Mouse (Mus musculus) layer of hippocampus, adult 18-20 months (tissue): ENCODE results near the gene Qtrt1. TPM values are rescaled to one million over a fixed set of nuclear protein-coding genes. Genes with fewer than 3 reads are reported as not detected.

Source experiments
- DNase-seq, 2 experiments: peaks; one replicate each; pipeline ENCODE4 v3.0.0; 2022; ENCODE audit warnings: low spot score in 2 of 2
- long read RNA-seq: library from polyadenylated mRNA; stranded (forward); transcript quantifications from one replicate; pipeline ENCODE4 v2.0.0, GENCODE M21; 2021
- total RNA-seq, 2 experiments: library from RNA; stranded (reverse); gene quantifications; 2 replicates each; pipeline ENCODE4 v1.2.3; 2021

Qtrt1 gene
- 10 to 100 TPM; 26.0 to 36.4 TPM for total RNA-seq
- long read RNA-seq, transcript Qtrt1-201 (10 exons, 1,316 nt): major isoform, 10 of 18 reads
- long read RNA-seq, partial matches to known transcripts: 2 of 18 reads
- long read RNA-seq, other reads (novel, unspliced or antisense): 6 of 18 reads

- peak; percentile 83 to 91 for DNase-seq
These were observed at the start of gene Qtrt1 for GRCm38 (mm10) chr9:21411669-21412550. TSS of gene Qtrt1 (plus strand) at chr9:21411837.

GRCm38 (mm10) chr9:21366541-21367220, 45.0 kb upstream of the Qtrt1 start:
- DNase-seq: peak; percentile 53 to 80

GRCm38 (mm10) chr9:21367357-21368111, 44.1 kb upstream of the Qtrt1 start, which contains the start of gene Ilf3:
TSS of gene Ilf3 (plus strand) at chr9:21367871.
- DNase-seq: peak; percentile 100

- peak; percentile 25 to 76 for DNase-seq
These were observed 43.5 kb upstream of the Qtrt1 start for GRCm38 (mm10) chr9:21368131-21368584.

GRCm38 (mm10) chr9:21369080-21369479, 42.6 kb upstream of the Qtrt1 start:
- DNase-seq: no peak

- DNase-seq: no peak
These were observed 40.8 kb upstream of the Qtrt1 start for GRCm38 (mm10) chr9:21370876-21371275.

GRCm38 (mm10) chr9:21372508-21372907, 39.1 kb upstream of the Qtrt1 start:
- DNase-seq: no peak

GRCm38 (mm10) chr9:21379195-21379594, 32.4 kb upstream of the Qtrt1 start:
- DNase-seq: no peak

GRCm38 (mm10) chr9:21380868-21381267, 30.8 kb upstream of the Qtrt1 start:
- peak in 1 of 2 experiments; percentile 60 for DNase-seq

- DNase-seq: no peak
These were observed 27.7 kb upstream of the Qtrt1 start for GRCm38 (mm10) chr9:21383966-21384365.

- DNase-seq: no peak
These were observed 18.9 kb upstream of the Qtrt1 start for GRCm38 (mm10) chr9:21392646-21393175.

- DNase-seq: no peak
These were observed 15.9 kb upstream of the Qtrt1 start for GRCm38 (mm10) chr9:21395692-21396091.

GRCm38 (mm10) chr9:21397170-21397569, 14.5 kb upstream of the Qtrt1 start:
- no peak for DNase-seq

GRCm38 (mm10) chr9:21401042-21401441, 10.6 kb upstream of the Qtrt1 start:
- DNase-seq: no peak

- no peak for DNase-seq
These were observed 8.8 kb upstream of the Qtrt1 start for GRCm38 (mm10) chr9:21402764-21403253.

- DNase-seq: no peak
These were observed 7.9 kb upstream of the Qtrt1 start for GRCm38 (mm10) chr9:21403745-21404144.

- DNase-seq: no peak
These were observed 6.1 kb upstream of the Qtrt1 start for GRCm38 (mm10) chr9:21405525-21405924.

GRCm38 (mm10) chr9:21407951-21408350, 3.7 kb upstream of the Qtrt1 start:
- DNase-seq: no peak

GRCm38 (mm10) chr9:21408624-21409023, 3.0 kb upstream of the Qtrt1 start:
- DNase-seq: no peak

GRCm38 (mm10) chr9:21409592-21410317, 1.9 kb upstream of the Qtrt1 start:
- peak; percentile 80 to 93 for DNase-seq
